8 mouse cellular contexts compared by ENCODE assay signal in the genomic region with DNA sequence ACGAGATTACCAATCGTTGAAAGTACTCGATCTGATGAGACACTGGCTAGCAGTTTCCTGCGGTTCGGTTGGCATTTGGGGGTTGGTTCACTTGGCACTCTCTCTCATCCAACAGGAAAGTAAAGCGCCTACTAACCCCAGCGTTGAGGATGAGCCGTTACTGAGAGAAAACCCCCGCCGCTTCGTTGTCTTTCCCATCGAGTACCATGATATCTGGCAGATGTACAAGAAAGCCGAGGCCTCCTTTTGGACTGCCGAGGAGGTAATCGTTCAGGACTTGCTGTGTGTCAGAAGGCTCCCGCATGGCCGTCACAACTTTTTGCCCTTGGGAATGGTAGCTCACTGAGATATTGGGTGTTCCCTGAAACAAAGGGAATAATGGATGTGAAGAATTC. TPM values are rescaled to one million over a fixed set of nuclear protein-coding genes. Genes with fewer than 3 reads are reported as not detected.
DNase-seq lines count a peak whose midpoint lies in the region; ATAC-seq and TF ChIP-seq lines count a peak whose summit lies in the region.

No protein-coding gene starts in this region.

- intact Hi-C loops in heart, postnatal 25 days (cut with DNase I): no loop called here

- peaks cover 60% of the 10 kb centered on the region for H3K4me1 ChIP-seq in heart, embryonic 13.5 days
- no peaks in the 10 kb centered on the region for H3K4me1 ChIP-seq in ES-Bruce4 (ENCODE audit: control insufficient read depth, insufficient read depth, low read length)
- peaks cover 31% of the 10 kb centered on the region for H3K4me1 ChIP-seq in forebrain, embryonic 16.5 days (replicated peaks; ENCODE audit: control insufficient read depth, insufficient read depth, low read length)
- peaks cover 42% of the 10 kb centered on the region for H3K4me1 ChIP-seq in liver, postnatal 0 days (ENCODE audit: insufficient read depth)

- no peak for DNase-seq in heart, postnatal 25 days (ENCODE audit: low spot score)
- no peak for DNase-seq in liver, postnatal 0 days
- no peak for DNase-seq in c-Kit-positive CD71-positive TER-119-positive erythroid progenitor cells, embryonic 14.5 days (ENCODE audit: low spot score)
- DNase-seq in adipocyte (ENCODE audit: low spot score): no peak
- no peak for DNase-seq in layer of hippocampus, adult 8-10 months (ENCODE audit: low spot score in 2 of 2)

- H3K4me2 ChIP-seq in heart, embryonic 13.5 days: peak overlapping the region; percentile 93
- peak overlapping the region; percentile 84 for H3K4me2 ChIP-seq in forebrain, embryonic 16.5 days (ENCODE audit: low read length)
- peak overlapping the region; percentile 94 for H3K4me2 ChIP-seq in liver, postnatal 0 days (ENCODE audit: low read depth, low read length)

- H3K36me3 ChIP-seq in heart, embryonic 13.5 days: peaks cover 41% of the 10 kb centered on the region
- peaks cover 51% of the 10 kb centered on the region for H3K36me3 ChIP-seq in ES-Bruce4 (ENCODE audit: control insufficient read depth, insufficient read depth, low read length, poor library complexity, severe bottlenecking)
- H3K36me3 ChIP-seq in forebrain, embryonic 16.5 days (ENCODE audit: control insufficient read depth, insufficient read depth): peaks cover 2% of the 10 kb centered on the region; the same call in 1 of the 2 replicates
- peaks cover 33% of the 10 kb centered on the region for H3K36me3 ChIP-seq in liver, postnatal 0 days (replicated peaks; ENCODE audit: insufficient read depth, low read length)

- H3K4me3 ChIP-seq in heart, embryonic 13.5 days: peak overlapping the region; percentile 95
- peak overlapping the region; percentile 76 for H3K4me3 ChIP-seq in ES-Bruce4 (ENCODE audit: low read depth, low read length)
- peak overlapping the region; percentile 95 for H3K4me3 ChIP-seq in forebrain, embryonic 16.5 days (replicated peaks; ENCODE audit: low read length)
- H3K4me3 ChIP-seq in liver, postnatal 0 days (ENCODE audit: low read depth, low read length): peak overlapping the region; percentile 98

- H3K27me3 ChIP-seq in heart, embryonic 13.5 days (replicated peaks): no peaks in the 10 kb centered on the region
- no peaks in the 10 kb centered on the region for H3K27me3 ChIP-seq in ES-Bruce4 (ENCODE audit: control insufficient read depth, insufficient read depth, low read length, poor library complexity, severe bottlenecking)
- 0 out of 2 replicates have a peak, but pooled peaks cover 2% of the 10 kb centered on the region for H3K27me3 ChIP-seq in forebrain, embryonic 16.5 days (replicated peaks; ENCODE audit: control insufficient read depth, insufficient read depth, low read length)
- H3K27me3 ChIP-seq in liver, postnatal 0 days (ENCODE audit: insufficient read depth, low read length): no peaks in the 10 kb centered on the region

- no peak for ATAC-seq in heart, embryonic 13.5 days (ENCODE audit: extremely low read depth, insufficient number of reproducible peaks, low FRiP score, low TSS enrichment)
- no peak for ATAC-seq in forebrain, embryonic 16.5 days
- ATAC-seq in liver, postnatal 0 days: no peak

- WGBS in heart, embryonic 13.5 days: under 1% methylated on average over 17 of the region's 17 CpGs
- 0% methylated on average over 17 of the region's 17 CpGs for WGBS in forebrain, embryonic 16.5 days
- WGBS in liver, postnatal 0 days (ENCODE audit: insufficient replicate concordance): under 1% methylated on average over 17 of the region's 17 CpGs

- no peaks in the 10 kb centered on the region for H3K9me3 ChIP-seq in heart, embryonic 13.5 days
- H3K9me3 ChIP-seq in ES-Bruce4 (replicated peaks; ENCODE audit: control insufficient read depth, insufficient read depth, low read length, poor library complexity, severe bottlenecking): no peaks in the 10 kb centered on the region
- H3K9me3 ChIP-seq in forebrain, embryonic 16.5 days (ENCODE audit: control insufficient read depth, low read length): no peaks in the 10 kb centered on the region
- H3K9me3 ChIP-seq in liver, postnatal 0 days (ENCODE audit: low read length): no peaks in the 10 kb centered on the region

- TF ChIP-seq POLR2A in ES-Bruce4 (IDR thresholded peaks at IDR 0.05; ENCODE audit: insufficient read depth, low read length): no peak

- H3K27ac ChIP-seq in heart, embryonic 13.5 days (replicated peaks): peak overlapping the region; percentile 84
- H3K27ac ChIP-seq in ES-Bruce4 (ENCODE audit: insufficient read depth, low read length): peak overlapping the region; percentile 57
- H3K27ac ChIP-seq in forebrain, embryonic 16.5 days (ENCODE audit: low read length): no peak overlapping the region; the same call in 1 of the 2 replicates
- H3K27ac ChIP-seq in liver, postnatal 0 days (ENCODE audit: low read depth): peak overlapping the region; percentile 80

- no peak for TF ChIP-seq EP300 in ES-Bruce4 (IDR thresholded peaks at IDR 0.05; ENCODE audit: insufficient read depth, low read depth, low read length)
- TF ChIP-seq EP300 in liver, postnatal 0 days (IDR thresholded peaks at IDR 0.05; ENCODE audit: low read depth): no peak

- TF ChIP-seq CTCF in ES-Bruce4 (IDR thresholded peaks at IDR 0.05; ENCODE audit: low read depth, low read length): no peak
- TF ChIP-seq CTCF in liver, postnatal 0 days (IDR thresholded peaks at IDR 0.05; ENCODE audit: low read depth): no peak

- H3K9ac ChIP-seq in heart, embryonic 13.5 days: peak overlapping the region; percentile 92
- H3K9ac ChIP-seq in ES-Bruce4 (ENCODE audit: low read depth, poor library complexity, severe bottlenecking): peak overlapping the region; percentile 79
- H3K9ac ChIP-seq in forebrain, embryonic 16.5 days (replicated peaks; ENCODE audit: low read depth, low read length): peak overlapping the region; percentile 86
- peak overlapping the region; percentile 91 for H3K9ac ChIP-seq in liver, postnatal 0 days (replicated peaks)

RNA-seq across cellular contexts. Expression of a gene that starts 0.8 kb away (rescaled TPM):
- polyA plus RNA-seq in heart, embryonic 13.5 days (2015; fragmentation: Nextera tagmentation; extraction: Ambion mirVana): 248 and 263 TPM in 2 replicates
- 1 to 10 TPM; 3.6 to 4.8 TPM for total RNA-seq in heart, postnatal 25 days (2021)
- polyA plus RNA-seq in ES-Bruce4 (2011; ENCODE audit: insufficient read depth, insufficient read length, low read depth, missing spikeins): 297 and 319 TPM in 2 replicates
- 138 and 169 TPM in 2 replicates for polyA plus RNA-seq in forebrain, embryonic 16.5 days (2015; fragmentation: Nextera tagmentation; extraction: Ambion mirVana)
- 235 and 276 TPM in 2 replicates for polyA plus RNA-seq in liver, postnatal 0 days (2015; fragmentation: Nextera tagmentation; extraction: Ambion mirVana)
- total RNA-seq in layer of hippocampus, adult 8-10 months (2022): 1 to 10 TPM; 1.3 to 2.2 (median 1.4) TPM

RNA-seq across cellular contexts. Expression of a gene that starts 27.2 kb away (rescaled TPM):
- polyA plus RNA-seq in heart, embryonic 13.5 days (2015; fragmentation: Nextera tagmentation; extraction: Ambion mirVana): 0.56 and 1.2 TPM in 2 replicates
- 1 to 10 TPM; 3.4 to 8.0 TPM for total RNA-seq in heart, postnatal 25 days (2021)
- polyA plus RNA-seq in ES-Bruce4 (2011; ENCODE audit: insufficient read depth, insufficient read length, low read depth, missing spikeins): not detected in 2 replicates
- polyA plus RNA-seq in forebrain, embryonic 16.5 days (2015; fragmentation: Nextera tagmentation; extraction: Ambion mirVana): 2.1 TPM in 2 replicates
- polyA plus RNA-seq in liver, postnatal 0 days (2015; fragmentation: Nextera tagmentation; extraction: Ambion mirVana): 0.31 and 0.50 TPM in 2 replicates
- total RNA-seq in layer of hippocampus, adult 8-10 months (2022): 10 to 100 TPM; 13.5 to 35.1 (median 25.8) TPM

RNA-seq across cellular contexts. Expression of a gene that starts 57.7 kb away (rescaled TPM):
- polyA plus RNA-seq in heart, embryonic 13.5 days (2015; fragmentation: Nextera tagmentation; extraction: Ambion mirVana): 16.8 and 17.5 TPM in 2 replicates
- total RNA-seq in heart, postnatal 25 days (2021): 10 to 100 TPM in 1 of 2 experiments, 1 to 10 TPM in 1; 10.0 to 14.9 TPM
- 20.2 and 23.8 TPM in 2 replicates for polyA plus RNA-seq in ES-Bruce4 (2011; ENCODE audit: insufficient read depth, insufficient read length, low read depth, missing spikeins)
- polyA plus RNA-seq in forebrain, embryonic 16.5 days (2015; fragmentation: Nextera tagmentation; extraction: Ambion mirVana): 19.1 and 20.1 TPM in 2 replicates
- polyA plus RNA-seq in liver, postnatal 0 days (2015; fragmentation: Nextera tagmentation; extraction: Ambion mirVana): 4.0 and 5.3 TPM in 2 replicates
- 1 to 10 TPM; 4.5 to 5.6 (median 5.2) TPM for total RNA-seq in layer of hippocampus, adult 8-10 months (2022)
